Mouse (Mus musculus): ENCODE measurements around the gene Ube2m. TPM values are rescaled to one million over a fixed set of nuclear protein-coding genes. Genes with fewer than 3 reads are reported as not detected.

Gene Ube2m
- polyA plus RNA-seq, 1 experiment from 2014 or later: 157 TPM

DNA sequence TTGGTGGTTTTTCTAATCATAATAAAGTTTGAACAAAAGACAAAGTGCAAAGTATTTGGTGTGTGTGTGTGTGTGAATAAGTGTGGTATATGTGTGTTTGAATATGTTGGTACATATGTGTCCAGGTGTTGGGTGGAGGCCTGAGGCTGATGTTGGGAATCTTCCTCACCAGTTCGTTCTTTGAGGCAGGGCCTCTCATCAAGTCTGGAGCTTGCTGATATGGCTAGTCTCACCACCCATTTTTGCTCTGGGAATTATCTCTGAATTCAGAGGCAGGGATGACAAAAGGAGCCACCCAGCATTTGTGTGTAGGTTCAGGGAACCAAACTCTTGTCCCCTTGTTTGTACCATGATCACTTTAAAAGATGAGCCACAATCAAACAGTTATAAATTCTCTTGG, 52.4 kb downstream of the Ube2m start:
- Histone ChIP-seq H3K9me3 (no peaks in the 10 kb centered on the region), H3K27ac (replicated peaks) (no peak overlapping the region), H3K27me3 (replicated peaks; ENCODE audit: low read depth, poor library complexity, severe bottlenecking) (no peaks in the 10 kb centered on the region), H3K4me3 (no peak overlapping the region), H3K36me3 (replicated peaks) (peaks cover 13% of the 10 kb centered on the region), H3K4me1 (no peaks in the 10 kb centered on the region)
- no peak for DNase-seq (ENCODE audit: low spot score)
- 94% methylated on average over 1 of the region's 1 CpGs for WGBS

Other genes with a start within 250 kb of the Ube2m start
- gene Zscan18, start 234.6 kb downstream of the Ube2m start, polyA plus RNA-seq (2016; fragmentation: Nextera tagmentation; extraction: Ambion mirVana): 14.5 and 15.0 TPM in 2 replicates
- gene Zfp329, start 219.4 kb downstream of the Ube2m start, polyA plus RNA-seq (2016; fragmentation: Nextera tagmentation; extraction: Ambion mirVana): 16.1 and 20.4 TPM in 2 replicates
- gene Zfp110, start 203.5 kb downstream of the Ube2m start, polyA plus RNA-seq (2016; fragmentation: Nextera tagmentation; extraction: Ambion mirVana): 31.6 and 33.0 TPM in 2 replicates
- 5.7 and 6.6 TPM in 2 replicates for gene Zfp128, start 157.1 kb downstream of the Ube2m start, polyA plus RNA-seq (2016; fragmentation: Nextera tagmentation; extraction: Ambion mirVana)
- gene Zscan22, start 140.5 kb downstream of the Ube2m start, polyA plus RNA-seq (2016; fragmentation: Nextera tagmentation; extraction: Ambion mirVana): 19.7 and 20.1 TPM in 2 replicates
- 1,112 and 1,123 TPM in 2 replicates for gene Rps5, start 116.0 kb downstream of the Ube2m start, polyA plus RNA-seq (2016; fragmentation: Nextera tagmentation; extraction: Ambion mirVana)
- 0.67 and 1.0 TPM in 2 replicates for gene Rnf225, start 110.9 kb downstream of the Ube2m start, polyA plus RNA-seq (2016; fragmentation: Nextera tagmentation; extraction: Ambion mirVana)
- gene Zfp324, start 72.4 kb downstream of the Ube2m start, polyA plus RNA-seq (2016; fragmentation: Nextera tagmentation; extraction: Ambion mirVana): 11.8 and 12.5 TPM in 2 replicates
- 15.1 and 15.7 TPM in 2 replicates for gene Zfp446, start 60.4 kb downstream of the Ube2m start, polyA plus RNA-seq (2016; fragmentation: Nextera tagmentation; extraction: Ambion mirVana)
- gene Slc27a5, start 40.1 kb downstream of the Ube2m start, polyA plus RNA-seq (2016; fragmentation: Nextera tagmentation; extraction: Ambion mirVana): not detected in 2 replicates
- 452 and 468 TPM in 2 replicates for gene Trim28, start 39.2 kb downstream of the Ube2m start, polyA plus RNA-seq (2016; fragmentation: Nextera tagmentation; extraction: Ambion mirVana)
- 27.2 and 28.4 TPM in 2 replicates for gene Zbtb45, start 28.2 kb downstream of the Ube2m start, polyA plus RNA-seq (2016; fragmentation: Nextera tagmentation; extraction: Ambion mirVana)
- 89.1 and 93.0 TPM in 2 replicates for gene Chmp2a, start 3.5 kb downstream of the Ube2m start, polyA plus RNA-seq (2016; fragmentation: Nextera tagmentation; extraction: Ambion mirVana)
- 2.4 and 2.8 TPM in 2 replicates for gene Mzf1, start 16.5 kb upstream of the Ube2m start, polyA plus RNA-seq (2016; fragmentation: Nextera tagmentation; extraction: Ambion mirVana)
- not detected in 2 replicates for gene Vmn1r85, start 56.9 kb upstream of the Ube2m start, polyA plus RNA-seq (2016; fragmentation: Nextera tagmentation; extraction: Ambion mirVana)
- not detected in 2 replicates for gene Vmn1r86, start 81.6 kb upstream of the Ube2m start, polyA plus RNA-seq (2016; fragmentation: Nextera tagmentation; extraction: Ambion mirVana)
- not detected in 2 replicates for gene Vmn1r87, start 101.9 kb upstream of the Ube2m start, polyA plus RNA-seq (2016; fragmentation: Nextera tagmentation; extraction: Ambion mirVana)
- gene Vmn1r88, start 121.3 kb upstream of the Ube2m start, polyA plus RNA-seq (2016; fragmentation: Nextera tagmentation; extraction: Ambion mirVana): not detected in 2 replicates
- gene Vmn1r89, start 174.7 kb upstream of the Ube2m start, polyA plus RNA-seq (2016; fragmentation: Nextera tagmentation; extraction: Ambion mirVana): not detected in 2 replicates
- 160 and 162 TPM in 2 replicates for gene Lig1, start 239.0 kb upstream of the Ube2m start, polyA plus RNA-seq (2016; fragmentation: Nextera tagmentation; extraction: Ambion mirVana)
- 9.4 and 12.6 TPM in 2 replicates for gene Zswim9, start 240.4 kb upstream of the Ube2m start, polyA plus RNA-seq (2016; fragmentation: Nextera tagmentation; extraction: Ambion mirVana)